Comparison of ENCODE assay signal across 8 mouse cellular contexts in genomic region chr2:9877326-9877690, GRCm38 (mm10). TPM values are rescaled to one million over a fixed set of nuclear protein-coding genes. Genes with fewer than 3 reads are reported as not detected.
A peak's percentile ranks its signal among the peaks of the same experiment; 100 is the strongest.
DNase-seq lines count a peak whose midpoint lies in the region; ATAC-seq lines count a peak whose summit lies in the region.

No protein-coding gene starts in this region.

- no peaks in the 10 kb centered on the region for H3K36me3 ChIP-seq in forebrain, embryonic 15.5 days
- no peaks in the 10 kb centered on the region for H3K36me3 ChIP-seq in limb, embryonic 11.5 days (ENCODE audit: control insufficient read depth, insufficient read depth, low read length)
- no peaks in the 10 kb centered on the region for H3K36me3 ChIP-seq in neural tube, embryonic 14.5 days (ENCODE audit: control insufficient read depth, insufficient read depth, low read length)

- peaks cover 47% of the 10 kb centered on the region for H3K4me1 ChIP-seq in forebrain, embryonic 15.5 days
- peaks cover 9% of the 10 kb centered on the region for H3K4me1 ChIP-seq in limb, embryonic 11.5 days (ENCODE audit: control insufficient read depth, insufficient read depth, low read length)
- H3K4me1 ChIP-seq in neural tube, embryonic 14.5 days (ENCODE audit: control insufficient read depth, insufficient read depth, low read length): peaks cover 1% of the 10 kb centered on the region; the same call in 1 of the 2 replicates

- DNase-seq in adrenal gland, postnatal 14 days: peak; percentile 19
- DNase-seq in adrenal gland, postnatal 36 days: no peak
- peak; percentile 72 for DNase-seq in 3134 (ENCODE audit: extremely low read depth, insufficient read length, low spot score)
- DNase-seq in limb, embryonic 11.5 days (ENCODE audit: low spot score): no peak

- no peaks in the 10 kb centered on the region for H3K9me3 ChIP-seq in forebrain, embryonic 15.5 days
- H3K9me3 ChIP-seq in limb, embryonic 11.5 days (ENCODE audit: control insufficient read depth, low read length): no peaks in the 10 kb centered on the region
- H3K9me3 ChIP-seq in neural tube, embryonic 14.5 days (ENCODE audit: control insufficient read depth, low read length): no peaks in the 10 kb centered on the region

- no peak overlapping the region for H3K9ac ChIP-seq in forebrain, embryonic 15.5 days (replicated peaks)
- no peak overlapping the region for H3K9ac ChIP-seq in limb, embryonic 11.5 days (ENCODE audit: low read length)
- no peak overlapping the region for H3K9ac ChIP-seq in neural tube, embryonic 14.5 days (replicated peaks; ENCODE audit: low read depth, low read length)

- H3K27ac ChIP-seq in forebrain, embryonic 15.5 days (replicated peaks): no peak overlapping the region
- H3K27ac ChIP-seq in limb, embryonic 11.5 days (replicated peaks; ENCODE audit: low read depth, low read length): no peak overlapping the region
- no peak overlapping the region for H3K27ac ChIP-seq in neural tube, embryonic 14.5 days (ENCODE audit: low read depth, low read length)

- H3K4me3 ChIP-seq in forebrain, embryonic 15.5 days: peak overlapping the region; percentile 13
- peak overlapping the region; percentile 24 for H3K4me3 ChIP-seq in limb, embryonic 11.5 days (ENCODE audit: low read depth, low read length)
- H3K4me3 ChIP-seq in neural tube, embryonic 14.5 days (ENCODE audit: low read depth, low read length): peak overlapping the region; percentile 22

- no peak overlapping the region; the same call in 1 of the 2 replicates for H3K4me2 ChIP-seq in forebrain, embryonic 15.5 days (replicated peaks)
- H3K4me2 ChIP-seq in limb, embryonic 11.5 days (ENCODE audit: low read depth, severe bottlenecking): peak overlapping the region; percentile 32; the same call in 1 of the 2 replicates
- H3K4me2 ChIP-seq in neural tube, embryonic 14.5 days (ENCODE audit: low read depth, low read length): peak overlapping the region; percentile 18; the same call in 1 of the 2 replicates

- no peak for ATAC-seq in forebrain, embryonic 15.5 days (replicated peaks)
- ATAC-seq in limb, embryonic 11.5 days (ENCODE audit: insufficient number of reproducible peaks, low FRiP score, low TSS enrichment, low read depth): no peak
- no peak for ATAC-seq in neural tube, embryonic 14.5 days (ENCODE audit: low read depth)
- no peak for ATAC-seq in frontal cortex, adult (ENCODE audit: low TSS enrichment)
- ATAC-seq in cerebellum, adult (ENCODE audit: insufficient number of reproducible peaks, low FRiP score, low TSS enrichment): no peak

- peaks cover 84% of the 10 kb centered on the region for H3K27me3 ChIP-seq in forebrain, embryonic 15.5 days
- peaks cover 58% of the 10 kb centered on the region for H3K27me3 ChIP-seq in limb, embryonic 11.5 days (ENCODE audit: control insufficient read depth, insufficient read depth, low read length)
- H3K27me3 ChIP-seq in neural tube, embryonic 14.5 days (ENCODE audit: control insufficient read depth, insufficient read depth, low read length): peaks cover 41% of the 10 kb centered on the region

- WGBS in forebrain, embryonic 15.5 days: under 1% methylated on average over 35 of the region's 35 CpGs
- WGBS in limb, embryonic 11.5 days: under 1% methylated on average over 35 of the region's 35 CpGs
- under 1% methylated on average over 35 of the region's 35 CpGs for WGBS in neural tube, embryonic 14.5 days

RNA-seq across cellular contexts. Expression of gene 4930412O13Rik, which starts 3.7 kb away (rescaled TPM):
- 1.3 and 1.4 TPM in 2 replicates for total RNA-seq in adrenal gland, postnatal 14 days (2021)
- under 1 TPM; 0.26 to 0.76 TPM for total RNA-seq in adrenal gland, postnatal 36 days (2021)
- not detected in 2 replicates for polyA plus RNA-seq in forebrain, embryonic 15.5 days (2015; fragmentation: Nextera tagmentation; extraction: Ambion mirVana)
- 0.15 TPM in 1 of 2 replicates, not detected in the other for polyA plus RNA-seq in limb, embryonic 11.5 days (2014; fragmentation: Nextera tagmentation; extraction: Ambion mirVana)
- polyA plus RNA-seq in neural tube, embryonic 14.5 days (2014; fragmentation: Nextera tagmentation; extraction: Ambion mirVana): 0.94 TPM in 1 of 2 replicates, not detected in the other

RNA-seq across cellular contexts. Expression of gene 9230102O04Rik, which starts 12.0 kb away (rescaled TPM):
- not detected in 2 replicates for total RNA-seq in adrenal gland, postnatal 14 days (2021)
- not detected for total RNA-seq in adrenal gland, postnatal 36 days (2021)
- not detected in 2 replicates for polyA plus RNA-seq in forebrain, embryonic 15.5 days (2015; fragmentation: Nextera tagmentation; extraction: Ambion mirVana)
- polyA plus RNA-seq in limb, embryonic 11.5 days (2014; fragmentation: Nextera tagmentation; extraction: Ambion mirVana): 0.61 TPM in 1 of 2 replicates, not detected in the other
- 0.46 TPM in 1 of 2 replicates, not detected in the other for polyA plus RNA-seq in neural tube, embryonic 14.5 days (2014; fragmentation: Nextera tagmentation; extraction: Ambion mirVana)

RNA-seq across cellular contexts. Expression of gene Gata3, which starts 12.5 kb away (rescaled TPM):
- total RNA-seq in adrenal gland, postnatal 14 days (2021): 17.3 and 19.1 TPM in 2 replicates
- 10 to 100 TPM; 12.8 to 13.5 TPM for total RNA-seq in adrenal gland, postnatal 36 days (2021)
- 1.1 and 2.3 TPM in 2 replicates for polyA plus RNA-seq in forebrain, embryonic 15.5 days (2015; fragmentation: Nextera tagmentation; extraction: Ambion mirVana)
- 3.9 and 4.4 TPM in 2 replicates for polyA plus RNA-seq in limb, embryonic 11.5 days (2014; fragmentation: Nextera tagmentation; extraction: Ambion mirVana)
- 8.7 and 13.3 TPM in 2 replicates for polyA plus RNA-seq in neural tube, embryonic 14.5 days (2014; fragmentation: Nextera tagmentation; extraction: Ambion mirVana)

Comparison
In these comparisons a context has a peak if more than half of its experiments do, and no peak if none do; other contexts are left out.
1. DNase-seq: peak in adrenal gland, postnatal 14 days (single experiment) and 3134 (single experiment); none in adrenal gland, postnatal 36 days (0 of 2) and limb, embryonic 11.5 days (single experiment).
2. Peak in every context shown above with its lines, with median percentiles within 50 percentile points of each other: H3K4me3 ChIP-seq.